Mouse (Mus musculus) thymus, adult 2 months (tissue): Measurements from ENCODE around the gene Dhx16.

ENCODE experiments used
- CTCF ChIP-seq: fragments of 200-500 bp; IDR thresholded peaks from 2 replicates; pipeline ENCODE4 v1.5.1; 2012; ENCODE audit warnings: mild to moderate bottlenecking, control low read depth, low read length, moderate library complexity, borderline replicate concordance; ENCODE audit not compliant: control insufficient read depth, poor library complexity, insufficient read depth; ENCODE audit errors: extremely low read depth
- POLR2A ChIP-seq: fragments of 200-500 bp; IDR thresholded peaks from 2 replicates; pipeline ENCODE4 v1.6.1; 2012; ENCODE audit warnings: mild to moderate bottlenecking, low read length, control low read depth, moderate library complexity; ENCODE audit not compliant: control insufficient read depth, poor library complexity, insufficient read depth; ENCODE audit errors: extremely low read depth

GRCm38 (mm10) chr17:35835424-35836140 is 44.0 kb upstream of the Dhx16 start:
- TF ChIP-seq CTCF = no peak
- TF ChIP-seq POLR2A = no peak
